ENCODE assay signal across 9 mouse cellular contexts in genomic region chr3:135610221-135610620, GRCm38 (mm10).
DNase-seq lines count a peak whose midpoint lies in the region; ATAC-seq lines count a peak whose summit lies in the region.
"Had no signal": no experiment of that assay in that cellular context is flagged by ENCODE, and none has a peak within 500 bp of the region (broad histone marks: within the 10 kb centered on the region; RNA-seq: fewer than 3 reads in every experiment).

No protein-coding gene starts in this region.

- peak; percentile 84 for ATAC-seq in forebrain, embryonic 13.5 days
- no peak for ATAC-seq in forebrain, embryonic 12.5 days (ENCODE audit: low FRiP score)
- ATAC-seq in activated CD4-positive, CD25-positive, alpha-beta regulatory T cell, adult 4 months: peak; percentile 77
- peak; percentile 80 for ATAC-seq in inflammation-experienced regulatory T-cells, adult 6 months
- ATAC-seq in neural tube, embryonic 14.5 days (ENCODE audit: low read depth): peak; percentile 79

- DNase-seq in kidney, postnatal 10 days: no peak
- no peak for DNase-seq in cerebellum, postnatal 36 days
- DNase-seq in lung, adult 18-20 months: no peak
- DNase-seq: kidney, adult 8-10 months had no signal

- no peak overlapping the region for H3K4me3 ChIP-seq in forebrain, embryonic 13.5 days
- H3K4me3 ChIP-seq in forebrain, embryonic 12.5 days (replicated peaks): no peak overlapping the region
- H3K4me3 ChIP-seq in neural tube, embryonic 14.5 days (ENCODE audit: low read depth, low read length): no peak overlapping the region

- H3K27me3 ChIP-seq in forebrain, embryonic 13.5 days: no peaks in the 10 kb centered on the region
- H3K27me3 ChIP-seq in forebrain, embryonic 12.5 days: no peaks in the 10 kb centered on the region
- no peaks in the 10 kb centered on the region for H3K27me3 ChIP-seq in neural tube, embryonic 14.5 days (ENCODE audit: control insufficient read depth, insufficient read depth, low read length)

- H3K9me3 ChIP-seq in forebrain, embryonic 13.5 days (replicated peaks): no peaks in the 10 kb centered on the region
- H3K9me3 ChIP-seq in forebrain, embryonic 12.5 days: no peaks in the 10 kb centered on the region
- no peaks in the 10 kb centered on the region for H3K9me3 ChIP-seq in neural tube, embryonic 14.5 days (ENCODE audit: control insufficient read depth, low read length)

- H3K9ac ChIP-seq in forebrain, embryonic 13.5 days: no peak overlapping the region
- no peak overlapping the region for H3K9ac ChIP-seq in forebrain, embryonic 12.5 days
- H3K9ac ChIP-seq in neural tube, embryonic 14.5 days (replicated peaks; ENCODE audit: low read depth, low read length): no peak overlapping the region

- 37% methylated on average over 3 of the region's 3 CpGs for WGBS in forebrain, embryonic 13.5 days
- 44% methylated on average over 3 of the region's 3 CpGs for WGBS in forebrain, embryonic 12.5 days
- WGBS in neural tube, embryonic 14.5 days: 40% methylated on average over 3 of the region's 3 CpGs

- H3K4me1 ChIP-seq in forebrain, embryonic 13.5 days: no peaks in the 10 kb centered on the region
- H3K4me1 ChIP-seq in forebrain, embryonic 12.5 days: no peaks in the 10 kb centered on the region
- no peaks in the 10 kb centered on the region for H3K4me1 ChIP-seq in neural tube, embryonic 14.5 days (ENCODE audit: control insufficient read depth, insufficient read depth, low read length)

- H3K27ac ChIP-seq in forebrain, embryonic 13.5 days: no peak overlapping the region
- no peak overlapping the region for H3K27ac ChIP-seq in forebrain, embryonic 12.5 days
- H3K27ac ChIP-seq in neural tube, embryonic 14.5 days (ENCODE audit: low read depth, low read length): no peak overlapping the region

- H3K4me2 ChIP-seq in forebrain, embryonic 13.5 days: no peak overlapping the region
- no peak overlapping the region for H3K4me2 ChIP-seq in forebrain, embryonic 12.5 days
- no peak overlapping the region for H3K4me2 ChIP-seq in neural tube, embryonic 14.5 days (ENCODE audit: low read depth, low read length)

- peaks cover 46% of the 10 kb centered on the region for H3K36me3 ChIP-seq in forebrain, embryonic 13.5 days (ENCODE audit: poor library complexity, severe bottlenecking)
- peaks cover 39% of the 10 kb centered on the region for H3K36me3 ChIP-seq in forebrain, embryonic 12.5 days (replicated peaks)
- H3K36me3 ChIP-seq in neural tube, embryonic 14.5 days (ENCODE audit: control insufficient read depth, insufficient read depth, low read length): peaks cover 10% of the 10 kb centered on the region
